Mouse (Mus musculus): ENCODE measurements around the gene Olfml2a. TPM values are rescaled to one million over a fixed set of nuclear protein-coding genes. Genes with fewer than 3 reads are reported as not detected.

Olfml2a gene
- polyA plus RNA-seq, 1 experiment from 2014 or later: 1.2 TPM

DNA sequence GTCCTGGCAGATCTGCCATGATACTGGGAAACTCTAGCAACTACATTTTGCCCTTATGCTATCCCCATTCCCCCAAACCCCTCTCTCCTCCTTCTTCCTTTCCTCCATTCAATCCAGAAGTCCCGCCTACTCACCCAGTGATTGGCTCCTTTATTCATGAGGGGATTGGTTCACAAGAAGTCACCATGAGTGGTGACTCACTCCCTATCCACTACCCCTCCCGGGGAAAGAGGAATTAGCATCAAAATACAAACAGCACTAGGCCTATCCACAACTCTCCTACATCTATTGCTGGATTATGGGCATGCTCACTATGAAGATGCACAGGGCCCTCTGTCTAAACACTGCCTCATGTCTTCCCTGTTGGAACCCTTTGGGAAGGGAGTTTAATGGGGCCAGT lies 12.2 kb downstream of the Olfml2a start:
- H3K4me1 ChIP-seq (replicated peaks; ENCODE audit: control insufficient read depth, insufficient read depth, low read length): no peaks in the 10 kb centered on the region
- no peak overlapping the region for H3K9ac ChIP-seq (ENCODE audit: low read length)
- H3K36me3 ChIP-seq (ENCODE audit: control insufficient read depth, insufficient read depth, low read length): no peaks in the 10 kb centered on the region
- H3K27me3 ChIP-seq (replicated peaks; ENCODE audit: control insufficient read depth, insufficient read depth, low read length): no peaks in the 10 kb centered on the region
- no peak overlapping the region for H3K4me3 ChIP-seq (ENCODE audit: low read depth, low read length)
- ATAC-seq (replicated peaks; ENCODE audit: low FRiP score, low TSS enrichment, low read depth): no peak
- DNase-seq (ENCODE audit: low spot score): no peak
- no peak overlapping the region for H3K4me2 ChIP-seq (ENCODE audit: low read length)
- H3K9me3 ChIP-seq (ENCODE audit: control insufficient read depth, low read length): no peaks in the 10 kb centered on the region
- WGBS: 61% methylated on average over 2 of the region's 2 CpGs
- no peak overlapping the region for H3K27ac ChIP-seq (ENCODE audit: low read depth)

DNA sequence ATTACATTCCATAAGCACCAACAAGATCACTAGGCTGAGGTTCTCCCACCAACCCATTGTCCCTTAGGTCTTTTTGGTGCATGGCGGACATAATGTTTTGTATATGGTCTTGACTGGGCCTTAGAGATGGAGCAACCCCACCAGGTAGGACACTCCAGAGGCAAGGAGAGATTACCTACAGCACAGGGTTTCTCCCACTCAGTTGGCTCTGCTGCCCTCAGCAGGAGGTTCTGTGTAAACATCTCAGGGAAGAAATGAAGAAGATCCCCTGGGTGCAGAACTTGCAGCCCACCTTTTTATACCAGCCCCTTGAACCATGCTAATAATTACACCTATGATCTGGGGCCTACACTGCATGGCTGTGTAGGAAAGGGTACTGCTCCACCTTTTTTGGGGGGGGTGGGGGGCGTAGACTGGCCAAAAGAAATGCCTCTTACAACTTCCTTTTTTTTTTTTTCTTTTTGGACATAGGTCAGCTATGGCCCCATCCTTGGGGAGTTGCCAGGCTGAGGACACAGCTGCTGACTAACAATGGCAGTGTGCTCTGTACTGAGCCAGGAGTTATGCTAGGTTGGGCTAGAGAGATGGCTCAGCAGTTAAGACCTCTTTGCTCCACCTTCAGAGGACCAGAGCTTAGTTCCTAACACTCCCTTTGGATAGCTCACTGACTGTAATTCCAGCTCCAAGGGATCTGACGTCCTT lies 12.8 kb downstream of the Olfml2a start:
- 64% methylated on average over 3 of the region's 3 CpGs for WGBS
- Histone ChIP-seq H3K9me3 (ENCODE audit: control insufficient read depth, low read length) (no peaks in the 10 kb centered on the region), H3K36me3 (ENCODE audit: control insufficient read depth, insufficient read depth, low read length) (no peaks in the 10 kb centered on the region), H3K27me3 (replicated peaks; ENCODE audit: control insufficient read depth, insufficient read depth, low read length) (no peaks in the 10 kb centered on the region), H3K27ac (ENCODE audit: low read depth) (no peak overlapping the region), H3K9ac (ENCODE audit: low read length) (no peak overlapping the region), H3K4me3 (ENCODE audit: low read depth, low read length) (no peak overlapping the region), H3K4me1 (replicated peaks; ENCODE audit: control insufficient read depth, insufficient read depth, low read length) (no peaks in the 10 kb centered on the region), H3K4me2 (ENCODE audit: low read length) (no peak overlapping the region)
- no peak for ATAC-seq (replicated peaks; ENCODE audit: low FRiP score, low TSS enrichment, low read depth)
- DNase-seq (ENCODE audit: low spot score): no peak

DNA sequence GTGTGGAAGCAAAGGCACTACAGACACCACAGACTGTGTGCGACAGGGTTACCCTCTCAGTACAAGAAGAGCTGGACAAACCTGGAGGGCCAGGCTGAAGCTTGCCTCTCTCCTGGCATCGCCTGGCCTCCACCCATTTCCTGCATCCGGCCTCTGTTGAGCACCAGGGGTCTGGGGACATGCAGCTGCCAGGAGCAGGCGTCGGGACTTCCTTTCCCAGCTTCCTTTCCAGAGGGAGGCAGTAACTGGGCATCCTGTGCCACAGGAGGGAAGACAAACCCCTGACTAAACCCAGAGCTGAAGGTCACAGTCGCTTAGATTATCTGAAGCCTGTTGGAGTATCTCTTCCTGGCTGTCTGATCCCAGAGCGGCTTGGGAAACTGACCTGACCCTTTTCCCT lies 15.8 kb downstream of the Olfml2a start:
- DNase-seq (ENCODE audit: low spot score) (no peak), ATAC-seq (replicated peaks; ENCODE audit: low FRiP score, low TSS enrichment, low read depth) (no peak)
- Histone ChIP-seq H3K9me3 (ENCODE audit: control insufficient read depth, low read length) (no peaks in the 10 kb centered on the region), H3K36me3 (ENCODE audit: control insufficient read depth, insufficient read depth, low read length) (no peaks in the 10 kb centered on the region), H3K9ac (ENCODE audit: low read length) (no peak overlapping the region), H3K27ac (ENCODE audit: low read depth) (no peak overlapping the region), H3K4me1 (replicated peaks; ENCODE audit: control insufficient read depth, insufficient read depth, low read length) (no peaks in the 10 kb centered on the region), H3K4me2 (ENCODE audit: low read length) (no peak overlapping the region), H3K27me3 (replicated peaks; ENCODE audit: control insufficient read depth, insufficient read depth, low read length) (no peaks in the 10 kb centered on the region), H3K4me3 (ENCODE audit: low read depth, low read length) (no peak overlapping the region)
- 62% methylated on average over 7 of the region's 7 CpGs for WGBS

DNA sequence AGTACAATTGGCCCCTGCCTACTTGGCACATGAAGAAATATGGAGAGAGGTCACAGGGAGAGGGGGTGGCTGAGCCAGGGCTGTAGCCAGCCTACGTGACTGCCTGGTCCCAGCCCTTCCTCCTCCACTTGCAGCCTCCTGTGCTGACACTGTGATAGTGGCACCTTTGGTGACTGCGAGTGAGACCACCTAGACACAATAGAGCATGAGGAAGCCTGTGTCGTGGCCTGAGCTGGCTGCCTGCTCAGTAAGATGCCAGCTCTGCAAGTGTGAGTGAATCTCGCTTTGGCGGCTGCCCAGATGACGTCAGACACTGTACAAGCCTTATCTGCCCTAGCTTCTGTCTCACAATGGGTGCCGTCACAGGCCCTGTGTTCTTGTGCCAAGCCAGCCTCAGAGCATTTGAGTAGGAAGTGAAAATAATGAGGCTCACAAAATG lies 18.5 kb downstream of the Olfml2a start:
- ATAC-seq (replicated peaks; ENCODE audit: low FRiP score, low TSS enrichment, low read depth) (no peak), DNase-seq (ENCODE audit: low spot score) (no peak)
- Histone ChIP-seq H3K27me3 (replicated peaks; ENCODE audit: control insufficient read depth, insufficient read depth, low read length) (no peaks in the 10 kb centered on the region), H3K4me1 (replicated peaks; ENCODE audit: control insufficient read depth, insufficient read depth, low read length) (no peaks in the 10 kb centered on the region), H3K27ac (ENCODE audit: low read depth) (no peak overlapping the region), H3K36me3 (ENCODE audit: control insufficient read depth, insufficient read depth, low read length) (no peaks in the 10 kb centered on the region), H3K4me3 (ENCODE audit: low read depth, low read length) (no peak overlapping the region), H3K9me3 (ENCODE audit: control insufficient read depth, low read length) (no peaks in the 10 kb centered on the region), H3K4me2 (ENCODE audit: low read length) (no peak overlapping the region), H3K9ac (ENCODE audit: low read length) (no peak overlapping the region)
- WGBS: 79% methylated on average over 7 of the region's 7 CpGs

DNA sequence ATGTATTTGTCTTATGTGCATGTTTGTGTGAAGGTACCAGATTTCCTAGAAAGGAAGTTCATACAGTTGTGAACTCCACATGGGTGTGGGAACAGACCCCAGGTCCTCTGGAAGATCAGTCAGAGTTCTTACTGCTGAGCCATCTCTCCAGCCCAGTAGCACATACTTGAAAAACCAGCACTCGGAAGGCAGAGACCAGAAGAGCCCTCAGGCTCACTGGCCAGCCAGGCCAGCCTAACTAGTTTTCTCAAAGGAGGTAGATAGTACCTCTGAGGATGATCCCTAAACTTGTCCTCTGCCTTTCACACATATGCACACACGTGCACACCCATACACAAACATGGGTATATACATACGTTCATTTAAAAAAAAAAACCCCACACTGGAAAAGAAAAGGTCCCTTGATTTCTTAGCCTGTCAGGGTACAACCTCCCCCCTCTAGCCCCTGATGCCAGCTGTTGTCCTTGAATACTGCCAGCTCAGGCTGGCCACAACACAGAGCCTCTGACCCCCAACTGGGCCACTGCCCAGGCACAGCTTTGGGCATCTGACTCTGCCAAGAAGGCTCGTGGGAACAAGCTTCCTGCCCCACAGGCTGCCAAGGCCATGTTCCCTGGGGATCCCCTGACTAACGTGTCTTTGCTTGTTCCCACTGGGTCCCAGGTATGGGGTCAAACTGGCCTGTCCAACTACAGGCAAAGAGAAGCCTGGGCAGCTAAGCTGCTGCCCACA lies 21.5 kb downstream of the Olfml2a start:
- Histone ChIP-seq H3K9ac (ENCODE audit: low read length) (no peak overlapping the region), H3K36me3 (ENCODE audit: control insufficient read depth, insufficient read depth, low read length) (no peaks in the 10 kb centered on the region), H3K4me2 (ENCODE audit: low read length) (no peak overlapping the region), H3K27ac (ENCODE audit: low read depth) (no peak overlapping the region), H3K4me3 (ENCODE audit: low read depth, low read length) (no peak overlapping the region), H3K27me3 (replicated peaks; ENCODE audit: control insufficient read depth, insufficient read depth, low read length) (no peaks in the 10 kb centered on the region), H3K4me1 (replicated peaks; ENCODE audit: control insufficient read depth, insufficient read depth, low read length) (no peaks in the 10 kb centered on the region), H3K9me3 (ENCODE audit: control insufficient read depth, low read length) (no peaks in the 10 kb centered on the region)
- ATAC-seq (replicated peaks; ENCODE audit: low FRiP score, low TSS enrichment, low read depth) (no peak), DNase-seq (ENCODE audit: low spot score) (no peak)
- 85% methylated on average over 5 of the region's 5 CpGs for WGBS

DNA sequence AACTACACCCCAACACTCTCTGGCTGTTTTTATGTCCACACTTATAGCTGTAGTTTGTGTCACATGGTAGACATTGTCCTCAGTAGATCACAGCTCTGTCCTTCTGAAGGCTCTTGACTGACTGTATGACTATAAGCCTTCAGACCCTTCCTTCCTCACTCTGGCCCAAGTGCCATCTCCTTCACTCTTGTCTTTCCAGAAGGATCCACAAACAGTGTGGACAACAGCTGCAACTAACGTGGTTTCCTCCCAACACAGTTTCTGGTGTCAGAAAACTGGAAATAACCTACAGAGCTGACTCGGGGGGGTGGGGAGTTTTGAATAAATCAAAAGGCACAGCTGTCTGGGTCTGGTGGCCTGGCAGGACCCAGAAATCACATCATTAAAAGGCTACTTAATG lies 24.3 kb downstream of the Olfml2a start:
- H3K4me2 ChIP-seq (ENCODE audit: low read length): no peak overlapping the region
- H3K4me1 ChIP-seq (replicated peaks; ENCODE audit: control insufficient read depth, insufficient read depth, low read length): no peaks in the 10 kb centered on the region
- H3K9ac ChIP-seq (ENCODE audit: low read length): no peak overlapping the region
- WGBS: 51% methylated on average over 2 of the region's 2 CpGs
- H3K27ac ChIP-seq (ENCODE audit: low read depth): no peak overlapping the region
- no peak overlapping the region for H3K4me3 ChIP-seq (ENCODE audit: low read depth, low read length)
- no peaks in the 10 kb centered on the region for H3K9me3 ChIP-seq (ENCODE audit: control insufficient read depth, low read length)
- DNase-seq (ENCODE audit: low spot score) (no peak), ATAC-seq (replicated peaks; ENCODE audit: low FRiP score, low TSS enrichment, low read depth) (no peak)
- no peaks in the 10 kb centered on the region for H3K36me3 ChIP-seq (ENCODE audit: control insufficient read depth, insufficient read depth, low read length)
- H3K27me3 ChIP-seq (replicated peaks; ENCODE audit: control insufficient read depth, insufficient read depth, low read length): no peaks in the 10 kb centered on the region

DNA sequence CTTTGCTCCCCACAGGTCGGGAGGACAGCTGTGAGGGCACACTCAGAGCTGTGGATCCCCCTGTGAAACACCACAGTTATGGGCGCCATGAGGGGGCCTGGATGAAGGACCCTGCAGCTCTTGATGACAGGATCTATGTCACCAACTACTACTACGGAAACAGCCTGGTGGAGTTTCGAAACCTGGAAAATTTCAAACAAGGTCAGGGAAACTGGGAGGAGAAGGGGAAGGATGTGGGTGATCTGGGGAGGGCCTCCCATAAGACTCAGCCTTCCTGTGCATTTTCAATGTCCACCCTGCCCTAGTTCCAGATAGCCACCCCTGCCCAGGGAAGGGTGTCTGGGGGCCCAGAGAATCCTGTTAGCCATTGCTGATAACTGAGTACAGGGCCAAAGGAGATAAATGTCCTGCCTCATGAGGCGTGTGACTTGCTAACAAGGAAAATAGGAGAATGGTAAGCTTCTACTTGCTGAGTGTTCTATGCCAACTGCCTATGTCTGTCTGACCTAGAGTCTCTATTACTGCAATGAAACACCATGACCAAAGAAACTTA lies 26.0 kb downstream of the Olfml2a start:
- Histone ChIP-seq H3K27me3 (replicated peaks; ENCODE audit: control insufficient read depth, insufficient read depth, low read length) (no peaks in the 10 kb centered on the region), H3K27ac (ENCODE audit: low read depth) (no peak overlapping the region), H3K36me3 (ENCODE audit: control insufficient read depth, insufficient read depth, low read length) (no peaks in the 10 kb centered on the region), H3K9ac (ENCODE audit: low read length) (no peak overlapping the region), H3K9me3 (ENCODE audit: control insufficient read depth, low read length) (no peaks in the 10 kb centered on the region), H3K4me3 (ENCODE audit: low read depth, low read length) (no peak overlapping the region), H3K4me2 (ENCODE audit: low read length) (no peak overlapping the region), H3K4me1 (replicated peaks; ENCODE audit: control insufficient read depth, insufficient read depth, low read length) (no peaks in the 10 kb centered on the region)
- DNase-seq (ENCODE audit: low spot score) (no peak), ATAC-seq (replicated peaks; ENCODE audit: low FRiP score, low TSS enrichment, low read depth) (no peak)
- WGBS: 79% methylated on average over 5 of the region's 5 CpGs

DNA sequence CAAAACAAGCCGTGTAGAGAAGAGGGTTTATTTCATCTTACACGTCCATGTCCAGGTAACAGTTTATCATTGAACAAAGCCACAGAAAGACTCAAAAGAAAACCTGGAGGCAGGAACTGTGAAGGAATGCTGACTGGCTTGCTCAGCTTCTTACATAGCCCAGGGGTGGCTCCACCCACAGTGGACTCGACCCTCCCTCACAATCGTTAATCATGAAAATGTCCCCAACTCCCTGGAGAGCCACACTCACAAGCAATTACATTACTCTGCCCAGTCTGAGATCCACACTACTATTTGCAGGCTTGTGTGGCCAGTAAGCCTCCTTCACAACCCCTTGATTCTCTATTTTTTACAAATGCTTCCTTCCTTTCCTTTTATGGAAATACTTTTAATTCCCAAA lies 32.4 kb downstream of the Olfml2a start:
- no peak for DNase-seq (ENCODE audit: low spot score)
- Histone ChIP-seq H3K27me3 (replicated peaks; ENCODE audit: control insufficient read depth, insufficient read depth, low read length) (no peaks in the 10 kb centered on the region), H3K4me1 (replicated peaks; ENCODE audit: control insufficient read depth, insufficient read depth, low read length) (no peaks in the 10 kb centered on the region), H3K27ac (ENCODE audit: low read depth) (no peak overlapping the region), H3K4me3 (ENCODE audit: low read depth, low read length) (no peak overlapping the region), H3K9me3 (ENCODE audit: control insufficient read depth, low read length) (no peaks in the 10 kb centered on the region), H3K4me2 (ENCODE audit: low read length) (no peak overlapping the region), H3K36me3 (ENCODE audit: control insufficient read depth, insufficient read depth, low read length) (no peaks in the 10 kb centered on the region), H3K9ac (ENCODE audit: low read length) (no peak overlapping the region)
- ATAC-seq (replicated peaks; ENCODE audit: low FRiP score, low TSS enrichment, low read depth): no peak
- WGBS: 16% methylated on average over 4 of the region's 4 CpGs

Data from intestine, embryonic 14.5 days (tissue).